Mouse (Mus musculus) midbrain, embryonic 15.5 days (tissue): ENCODE measurements around the gene Gm4340. TPM values are rescaled to one million over a fixed set of nuclear protein-coding genes. Genes with fewer than 3 reads are reported as not detected.

ENCODE experiments used
- polyA plus RNA-seq: library from polyadenylated mRNA; unstranded; fragments of >200 nt; fragmentation: Nextera tagmentation; extraction: Ambion mirVana; gene quantifications from 2 replicates; pipeline ENCODE4 v1.2.1, GENCODE M21; 2015

Gm4340 gene
- polyA plus RNA-seq, 1 experiment from 2014 or later: not detected

Other genes with a start within 250 kb of the Gm4340 start
- gene Gm21293, start 51.1 kb upstream of the Gm4340 start, polyA plus RNA-seq: not detected in 2 replicates
- not detected in 2 replicates for gene Gm6763, start 42.5 kb upstream of the Gm4340 start, polyA plus RNA-seq
- gene Gm8764, start 34.0 kb upstream of the Gm4340 start, polyA plus RNA-seq: not detected in 2 replicates
- not detected in 2 replicates for gene Gm21304, start 25.5 kb upstream of the Gm4340 start, polyA plus RNA-seq
- not detected in 2 replicates for gene Gm21312, start 17.0 kb upstream of the Gm4340 start, polyA plus RNA-seq
- gene Gm20765, start 8.5 kb upstream of the Gm4340 start, polyA plus RNA-seq: not detected in 2 replicates